In genomic region chr17:79982548-79982947, GRCm38 (mm10) we compare ENCODE assay signal across 10 mouse cellular contexts.
DNase-seq lines count a peak whose midpoint lies in the region; ATAC-seq and TF ChIP-seq lines count a peak whose summit lies in the region.
"Had no signal": no experiment of that assay in that cellular context is flagged by ENCODE, and none has a peak within 500 bp of the region (broad histone marks: within the 10 kb centered on the region; RNA-seq: fewer than 3 reads in every experiment).

No protein-coding gene starts in this region.

- peaks cover 13% of the 10 kb centered on the region; the same call in 1 of the 2 replicates for H3K4me1 ChIP-seq in kidney, embryonic 14.5 days (ENCODE audit: control insufficient read depth, insufficient read depth, low read length)
- H3K4me1 ChIP-seq in limb, embryonic 10.5 days, result peaks cover 51% of the 10 kb centered on the region
- H3K4me1 ChIP-seq in thymus, adult 2 months (replicated peaks; ENCODE audit: control insufficient read depth, insufficient read depth, low read length), result peaks cover 51% of the 10 kb centered on the region
- no peaks in the 10 kb centered on the region for H3K4me1 ChIP-seq in forebrain, embryonic 16.5 days (replicated peaks; ENCODE audit: control insufficient read depth, insufficient read depth, low read length)

- peak overlapping the region; percentile 11; the same call in 1 of the 2 replicates for H3K4me2 ChIP-seq in kidney, embryonic 14.5 days (replicated peaks; ENCODE audit: low read depth, low read length)
- no peak overlapping the region for H3K4me2 ChIP-seq in forebrain, embryonic 16.5 days (ENCODE audit: low read length)

- no peak for DNase-seq in kidney, adult 18-20 months
- DNase-seq in limb, embryonic 10.5 days (ENCODE audit: low spot score), result peak; percentile 54
- peak; percentile 80 for DNase-seq in thymus, adult 2 months
- DNase-seq: gastrocnemius, postnatal 36 days; kidney, postnatal 10 days had no signal

- no peaks in the 10 kb centered on the region for H3K27me3 ChIP-seq in kidney, embryonic 14.5 days (ENCODE audit: control insufficient read depth, insufficient read depth, low read length)
- H3K27me3 ChIP-seq in limb, embryonic 10.5 days (ENCODE audit: low read depth, poor library complexity, severe bottlenecking), result no peaks in the 10 kb centered on the region
- H3K27me3 ChIP-seq in thymus, adult 2 months (ENCODE audit: control insufficient read depth, insufficient read depth, low read length), result no peaks in the 10 kb centered on the region
- no peaks in the 10 kb centered on the region for H3K27me3 ChIP-seq in forebrain, embryonic 16.5 days (replicated peaks; ENCODE audit: control insufficient read depth, insufficient read depth, low read length)

- H3K27ac ChIP-seq in kidney, embryonic 14.5 days (ENCODE audit: low read depth, low read length), result peak overlapping the region; percentile 53; the same call in 1 of the 2 replicates
- H3K27ac ChIP-seq in limb, embryonic 10.5 days, result peak overlapping the region; percentile 78
- H3K27ac ChIP-seq in thymus, adult 2 months (ENCODE audit: control insufficient read depth, insufficient read depth, low read length), result peak overlapping the region; percentile 99
- H3K27ac ChIP-seq in forebrain, embryonic 16.5 days (ENCODE audit: low read length), result no peak overlapping the region

- no peak for TF ChIP-seq CTCF in thymus, adult 2 months (IDR thresholded peaks at IDR 0.05; ENCODE audit: borderline replicate concordance, control insufficient read depth, extremely low read depth, insufficient read depth, low read length, poor library complexity)

- no peaks in the 10 kb centered on the region for H3K36me3 ChIP-seq in kidney, embryonic 14.5 days (ENCODE audit: control insufficient read depth, insufficient read depth, low read length)
- H3K36me3 ChIP-seq in limb, embryonic 10.5 days, result no peaks in the 10 kb centered on the region
- H3K36me3 ChIP-seq in thymus, adult 2 months (ENCODE audit: control insufficient read depth, insufficient read depth, low read length), result no peaks in the 10 kb centered on the region
- no peaks in the 10 kb centered on the region for H3K36me3 ChIP-seq in forebrain, embryonic 16.5 days (ENCODE audit: control insufficient read depth, insufficient read depth)

- no peak for TF ChIP-seq POLR2A in thymus, adult 2 months (IDR thresholded peaks at IDR 0.05; ENCODE audit: control insufficient read depth, extremely low read depth, insufficient read depth, low read length, poor library complexity)

- H3K4me3 ChIP-seq in kidney, embryonic 14.5 days (ENCODE audit: low read length), result no peak overlapping the region
- H3K4me3 ChIP-seq in limb, embryonic 10.5 days, result peak overlapping the region; percentile 20
- H3K4me3 ChIP-seq in thymus, adult 2 months (ENCODE audit: control insufficient read depth, insufficient read depth, low read length), result peak overlapping the region; percentile 43
- no peak overlapping the region for H3K4me3 ChIP-seq in forebrain, embryonic 16.5 days (replicated peaks; ENCODE audit: low read length)

- H3K9ac ChIP-seq in kidney, embryonic 14.5 days (ENCODE audit: low read depth, low read length), result no peak overlapping the region
- H3K9ac ChIP-seq in forebrain, embryonic 16.5 days (replicated peaks; ENCODE audit: low read depth, low read length), result no peak overlapping the region

- WGBS in kidney, embryonic 14.5 days, result 11% methylated on average over 7 of the region's 7 CpGs
- WGBS in limb, embryonic 10.5 days, result 11% methylated on average over 7 of the region's 7 CpGs
- 4% methylated on average over 7 of the region's 7 CpGs for WGBS in thymus, adult 2 months
- 45% methylated on average over 7 of the region's 7 CpGs for WGBS in forebrain, embryonic 16.5 days

- H3K9me3 ChIP-seq in kidney, embryonic 14.5 days (ENCODE audit: control insufficient read depth, low read length), result no peaks in the 10 kb centered on the region
- no peaks in the 10 kb centered on the region for H3K9me3 ChIP-seq in limb, embryonic 10.5 days (replicated peaks)
- H3K9me3 ChIP-seq in forebrain, embryonic 16.5 days (ENCODE audit: control insufficient read depth, low read length), result no peaks in the 10 kb centered on the region

- ATAC-seq in kidney, embryonic 14.5 days (ENCODE audit: low FRiP score, low TSS enrichment), result peak; percentile 47; the same call in 1 of the 2 replicates
- ATAC-seq in common myeloid progenitor, adult 5-6 weeks (replicated peaks; ENCODE audit: low read depth, poor library complexity, severe bottlenecking), result 0 out of 2 replicates have a peak, but pooled peaks have one; percentile 6
- ATAC-seq in frontal cortex, adult (ENCODE audit: low TSS enrichment), result no peak
- ATAC-seq in forebrain, embryonic 16.5 days, result no peak
- ATAC-seq: Patski had no signal

Comparison
In these comparisons a context has a peak if more than half of its experiments do, and no peak if none do; other contexts are left out.
1. ATAC-seq: peak in kidney, embryonic 14.5 days (single experiment) and common myeloid progenitor, adult 5-6 weeks (single experiment); none in frontal cortex, adult (single experiment) and forebrain, embryonic 16.5 days (single experiment).
2. H3K4me3 ChIP-seq: peak in limb, embryonic 10.5 days (single experiment) and thymus, adult 2 months (single experiment); none in kidney, embryonic 14.5 days (single experiment) and forebrain, embryonic 16.5 days (single experiment).